Mouse (Mus musculus) olfactory bulb, adult 2 months (tissue): Measurements from ENCODE around the gene Tnfrsf25.

Source experiments
- CTCF ChIP-seq: fragments of 200-500 bp; IDR thresholded peaks from 2 replicates; pipeline ENCODE4 v1.5.1; 2012; ENCODE audit warnings: low read depth, mild to moderate bottlenecking, low read length, moderate library complexity; ENCODE audit not compliant: insufficient read depth
- POLR2A ChIP-seq: fragments of 200-500 bp; IDR thresholded peaks from 2 replicates; pipeline ENCODE4 v1.6.1; 2012; ENCODE audit warnings: mild to moderate bottlenecking, low read depth, low read length, moderate library complexity; ENCODE audit not compliant: insufficient read depth

DNA sequence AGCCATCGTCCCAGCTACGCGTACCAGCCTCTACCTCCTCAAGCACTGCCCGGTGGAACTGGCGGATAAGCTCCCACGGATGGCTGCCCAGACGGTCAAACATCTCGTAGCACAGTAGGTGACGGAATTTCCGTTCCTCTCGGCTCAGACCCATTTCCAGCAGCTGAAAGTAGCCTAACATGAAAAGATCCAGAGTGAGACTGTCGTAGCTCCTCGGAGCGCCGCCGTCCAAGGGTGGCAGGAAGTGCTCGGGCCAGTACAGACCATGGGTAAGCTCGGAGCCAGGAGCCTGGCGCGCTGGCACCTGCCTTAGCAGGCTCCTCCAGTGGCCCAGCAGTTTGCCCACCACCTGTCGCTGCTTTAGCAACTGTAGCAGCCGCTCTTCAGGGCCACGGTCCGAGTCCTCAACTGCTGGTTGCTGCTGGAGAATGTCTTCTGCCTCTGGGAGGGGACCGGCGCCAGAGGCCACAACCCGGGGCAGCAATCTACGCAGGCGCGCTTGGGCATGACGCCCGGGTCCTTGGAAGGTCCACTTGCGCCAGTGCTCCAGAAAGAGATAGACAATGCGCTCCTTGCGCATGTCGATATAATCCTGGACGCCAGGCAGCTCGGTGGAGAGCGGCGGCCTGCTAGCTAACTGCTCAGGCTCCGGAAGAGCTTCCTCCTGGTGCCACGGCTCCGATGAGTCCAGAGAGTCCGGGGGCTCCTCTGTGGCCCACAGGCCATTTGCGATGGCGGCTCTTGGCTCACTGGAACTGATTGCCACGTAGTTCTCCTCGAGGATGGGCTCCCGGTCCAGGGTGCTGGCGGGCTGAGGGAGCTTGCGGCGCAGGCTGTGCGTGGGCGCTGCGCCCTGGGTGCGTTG lies 9.7 kb downstream of the Tnfrsf25 start:
- TF ChIP-seq POLR2A (no peak), CTCF (no peak)
